Mouse (Mus musculus) liver, embryonic 13.5 days (tissue): ENCODE data around the gene Txndc5. TPM values are rescaled to one million over a fixed set of nuclear protein-coding genes. Genes with fewer than 3 reads are reported as not detected.

ENCODE experiments used
- ATAC-seq: fragments of 200-750 bp; cut with Nextera tagmentation; 2 replicates; pipeline ENCODE4 v1.8.0; 2017; ENCODE audit warnings: low read depth, mild to moderate bottlenecking, moderate number of reproducible peaks, moderate library complexity
- DNase-seq: peaks from one replicate; pipeline ENCODE4 v3.0.0; 2022
- H3K27ac ChIP-seq: fragments of 300-500 bp; sonication (generic); 2 replicates; pipeline ENCODE4 v1.5.1; 2015; ENCODE audit warnings: moderate library complexity, mild to moderate bottlenecking, inconsistent platforms
- H3K27me3 ChIP-seq: fragments of 300-500 bp; sonication (generic); 2 replicates; pipeline ENCODE4 v1.6.1; 2015; ENCODE audit warnings: mild to moderate bottlenecking, inconsistent platforms
- H3K36me3 ChIP-seq: fragments of 300-500 bp; sonication (generic); 2 replicates; pipeline ENCODE4 v1.6.1; 2015; ENCODE audit warnings: mild to moderate bottlenecking, inconsistent platforms
- H3K4me1 ChIP-seq: fragments of 300-500 bp; sonication (generic); replicated peaks from 2 replicates; pipeline ENCODE4 v1.6.1; 2015; ENCODE audit warnings: inconsistent platforms
- H3K4me2 ChIP-seq: fragments of 300-500 bp; sonication (generic); 2 replicates; pipeline ENCODE4 v1.6.1; 2015; ENCODE audit warnings: inconsistent platforms, mild to moderate bottlenecking, moderate library complexity
- H3K4me3 ChIP-seq: fragments of 300-500 bp; sonication (generic); replicated peaks from 2 replicates; pipeline ENCODE4 v1.5.1; 2015; ENCODE audit warnings: mild to moderate bottlenecking, inconsistent platforms
- H3K9ac ChIP-seq: fragments of 300-500 bp; sonication (generic); 2 replicates; pipeline ENCODE4 v1.6.1; 2015; ENCODE audit warnings: mild to moderate bottlenecking, inconsistent platforms
- H3K9me3 ChIP-seq: fragments of 300-500 bp; sonication (generic); replicated peaks from 2 replicates; pipeline ENCODE4 v1.6.1; 2016; ENCODE audit warnings: inconsistent platforms
- WGBS: fragments of 180-500 bp; shearing (Covaris S2); methylation state at CpG from one replicate; pipeline ENCODE4 v1.1.7; 2015; ENCODE audit not compliant: insufficient replicate concordance; 5-methylcytosine and 5-hydroxymethylcytosine counted together
- polyA plus RNA-seq: library from polyadenylated mRNA; unstranded; fragments of >200 nt; fragmentation: Nextera tagmentation; extraction: Ambion mirVana; gene quantifications from 2 replicates; pipeline ENCODE4 v1.2.1, GENCODE M21; 2015

Gene Txndc5
- polyA plus RNA-seq = 69.2 and 75.5 TPM in 2 replicates

DNA sequence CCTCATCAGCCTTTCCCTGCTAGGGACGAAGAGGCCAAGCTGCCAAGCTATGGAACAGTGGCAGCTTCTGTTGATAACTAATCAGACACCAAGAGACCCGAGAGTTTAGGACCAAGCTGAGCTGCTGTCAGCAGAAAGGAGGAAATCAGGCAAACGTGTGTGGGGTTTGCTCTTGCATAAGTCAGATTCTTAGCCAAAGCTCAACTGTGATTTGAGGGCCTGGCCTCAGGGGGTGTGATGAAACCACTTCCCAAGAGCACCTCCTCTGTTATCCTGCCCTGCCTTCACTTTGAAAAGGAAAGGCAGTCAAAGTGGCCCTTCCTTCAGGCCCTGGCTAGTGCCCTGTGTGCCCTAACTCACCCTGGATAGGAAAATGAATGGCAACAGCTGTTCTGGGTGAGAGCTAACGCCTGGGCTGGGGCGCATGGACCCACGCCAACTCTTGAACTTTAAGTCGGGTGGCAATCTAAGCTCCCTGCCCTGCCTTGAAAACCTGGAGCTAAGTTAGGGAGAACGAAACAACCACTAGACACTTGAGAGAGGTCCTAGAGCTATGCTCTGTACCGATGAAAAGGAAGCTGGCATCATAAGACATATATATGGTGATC lies at the start of gene Txndc5:
TSS of gene Txndc5 (minus strand) at position 138 of the 608 bp plus-strand sequence.
- H3K27me3 ChIP-seq = 0 out of 2 replicates have a peak, but pooled peaks cover 14% of the 10 kb centered on the region
- H3K4me1 ChIP-seq = peaks cover 43% of the 10 kb centered on the region
- 45% methylated on average over 9 of the region's 9 CpGs for WGBS
- peak within 1 kb of the TSS; percentile 79 for H3K27ac ChIP-seq
- peak within 1 kb of the TSS; percentile 82 for H3K9ac ChIP-seq
- DNase-seq (no peak), ATAC-seq (0 out of 2 replicates have a peak, but pooled peaks have one; percentile 12)
- no peaks in the 10 kb centered on the region; the same call in 1 of the 2 replicates for H3K36me3 ChIP-seq
- H3K9me3 ChIP-seq = no peaks in the 10 kb centered on the region
- peak within 1 kb of the TSS; percentile 76 for H3K4me3 ChIP-seq
- peak within 1 kb of the TSS; percentile 98 for H3K4me2 ChIP-seq

DNA sequence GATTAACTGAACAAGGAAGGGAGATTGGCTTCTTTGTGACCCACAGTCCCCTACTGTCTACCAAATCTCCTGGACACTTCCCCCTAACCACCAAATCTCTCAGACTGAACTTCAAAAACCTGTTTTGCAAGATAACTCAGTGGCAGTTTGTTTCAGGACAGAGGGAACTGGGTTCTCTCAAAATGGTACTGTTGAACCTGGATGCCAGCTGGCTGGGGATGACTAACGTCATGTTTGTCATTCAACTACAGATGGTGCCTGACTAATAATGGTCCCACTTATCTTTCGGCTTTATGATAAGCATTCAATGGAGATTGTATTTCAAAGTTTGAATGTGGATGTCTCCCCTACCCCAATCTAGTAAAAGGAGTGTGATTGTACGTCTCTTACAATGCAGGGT lies 46.0 kb upstream of the Txndc5 start:
- WGBS = 38% methylated on average over 3 of the region's 3 CpGs
- Histone ChIP-seq H3K9me3 (no peaks in the 10 kb centered on the region), H3K4me2 (no peak overlapping the region), H3K4me1 (no peaks in the 10 kb centered on the region), H3K4me3 (no peak overlapping the region), H3K9ac (no peak overlapping the region), H3K27me3 (0 out of 2 replicates have a peak, but pooled peaks cover 1% of the 10 kb centered on the region), H3K27ac (no peak overlapping the region), H3K36me3 (no peaks in the 10 kb centered on the region)
- ATAC-seq (no peak), DNase-seq (no peak)

DNA sequence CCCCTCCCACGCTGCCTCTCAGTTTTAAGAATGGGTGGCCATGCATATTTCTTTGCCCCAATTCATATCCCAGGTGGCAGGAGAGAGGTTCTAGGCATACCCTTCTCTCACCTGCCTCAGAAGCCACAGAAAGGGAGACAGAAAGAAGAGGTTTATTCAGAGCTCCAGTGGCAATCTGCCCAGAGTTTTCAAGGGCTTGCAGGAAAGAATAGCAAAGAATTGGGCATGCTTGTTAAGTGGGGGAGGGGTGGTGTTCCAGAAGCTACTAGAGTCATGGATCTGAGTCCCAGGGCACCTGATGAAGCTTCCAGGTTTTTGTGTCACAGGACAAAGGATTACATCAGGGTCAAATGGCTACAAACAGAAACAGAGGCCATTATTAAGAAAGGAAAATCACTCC lies 44.7 kb upstream of the Txndc5 start:
- WGBS = 74% methylated on average over 1 of the region's 1 CpGs
- Histone ChIP-seq H3K36me3 (no peaks in the 10 kb centered on the region), H3K4me2 (no peak overlapping the region), H3K4me3 (no peak overlapping the region), H3K9me3 (no peaks in the 10 kb centered on the region), H3K27me3 (no peaks in the 10 kb centered on the region), H3K4me1 (no peaks in the 10 kb centered on the region), H3K27ac (no peak overlapping the region), H3K9ac (no peak overlapping the region)
- no peak for DNase-seq
- ATAC-seq = no peak

DNA sequence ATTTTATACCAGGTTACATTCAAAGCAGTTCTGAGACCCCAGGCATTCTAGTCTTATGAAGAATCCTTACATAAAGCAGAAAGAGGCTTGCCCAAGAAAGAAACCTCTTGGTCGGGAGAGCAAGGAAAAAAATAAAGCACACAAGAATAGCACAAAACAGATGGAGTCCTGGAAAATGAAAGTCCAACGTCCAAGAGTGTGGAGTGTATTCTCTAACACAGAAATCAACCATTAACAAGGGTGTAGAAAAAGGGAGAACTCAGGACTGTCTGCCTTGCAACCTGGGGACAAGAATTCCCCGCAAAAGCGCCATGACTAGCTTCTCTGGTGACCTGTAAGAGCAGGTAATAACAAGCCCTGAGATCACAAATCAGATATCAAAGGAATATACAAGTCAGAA lies 36.6 kb upstream of the Txndc5 start:
- DNase-seq (no peak), ATAC-seq (no peak)

DNA sequence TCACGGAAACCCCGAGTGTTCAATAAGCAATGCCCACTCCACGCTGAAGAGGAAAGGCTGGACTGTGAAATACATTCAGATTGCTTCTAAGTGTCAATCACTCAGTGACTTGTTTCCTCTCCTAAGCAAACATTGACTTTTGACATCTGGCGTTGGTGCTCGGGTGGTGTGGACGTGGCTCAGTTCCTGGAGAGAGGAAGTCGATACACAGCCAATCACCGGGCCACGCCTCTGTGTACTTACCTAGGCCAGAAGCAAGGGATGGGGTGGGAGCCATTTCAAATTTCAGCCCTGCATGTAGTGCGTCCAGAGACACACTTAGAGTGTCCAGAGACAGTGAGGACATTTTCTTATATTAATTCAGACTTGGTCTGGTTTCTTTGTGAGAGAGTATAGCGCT lies 26.0 kb upstream of the Txndc5 start:
- no peaks in the 10 kb centered on the region for H3K27me3 ChIP-seq
- no peak overlapping the region for H3K9ac ChIP-seq
- DNase-seq = no peak
- H3K4me1 ChIP-seq = peaks cover 5% of the 10 kb centered on the region; the same call in 1 of the 2 replicates
- H3K36me3 ChIP-seq = no peaks in the 10 kb centered on the region
- H3K4me2 ChIP-seq = no peak overlapping the region
- ATAC-seq = peak; percentile 51; the same call in 1 of the 2 replicates
- no peak overlapping the region for H3K27ac ChIP-seq
- 45% methylated on average over 11 of the region's 11 CpGs for WGBS
- H3K4me3 ChIP-seq = no peak overlapping the region
- no peaks in the 10 kb centered on the region for H3K9me3 ChIP-seq

More for the DNA sequence above, 36.6 kb upstream of the Txndc5 start:
- H3K4me3 ChIP-seq = no peak overlapping the region
- H3K36me3 ChIP-seq = no peaks in the 10 kb centered on the region
- no peak overlapping the region for H3K27ac ChIP-seq
- no peaks in the 10 kb centered on the region for H3K9me3 ChIP-seq
- H3K9ac ChIP-seq = no peak overlapping the region
- H3K4me1 ChIP-seq = no peaks in the 10 kb centered on the region
- 63% methylated on average over 4 of the region's 4 CpGs for WGBS
- no peak overlapping the region for H3K4me2 ChIP-seq
- H3K27me3 ChIP-seq = no peaks in the 10 kb centered on the region

DNA sequence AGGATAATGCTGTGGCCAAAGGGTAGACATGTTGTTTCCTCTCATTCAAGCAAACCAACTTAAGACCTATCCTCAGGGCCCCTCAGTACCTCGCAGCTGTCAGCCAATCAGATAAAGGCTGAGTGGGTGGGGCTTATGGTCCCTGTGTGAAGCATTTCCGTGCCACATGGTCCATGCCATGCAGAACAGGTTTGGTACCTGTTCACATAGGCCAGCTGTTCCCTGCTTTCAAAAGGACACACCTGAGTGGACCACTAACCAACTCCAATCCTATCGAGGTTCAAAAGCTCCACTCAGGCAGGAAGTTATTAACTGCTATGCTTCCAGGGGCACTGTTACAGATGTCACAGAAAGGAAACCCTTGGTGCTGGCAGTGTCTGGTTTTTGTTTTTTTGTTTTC lies 25.6 kb upstream of the Txndc5 start:
- H3K36me3 ChIP-seq = no peaks in the 10 kb centered on the region
- no peaks in the 10 kb centered on the region for H3K9me3 ChIP-seq
- 36% methylated on average over 3 of the region's 3 CpGs for WGBS
- no peaks in the 10 kb centered on the region for H3K27me3 ChIP-seq
- H3K4me1 ChIP-seq = peaks cover 5% of the 10 kb centered on the region; the same call in 1 of the 2 replicates
- DNase-seq = no peak
- H3K4me3 ChIP-seq = no peak overlapping the region
- no peak overlapping the region for H3K27ac ChIP-seq
- H3K4me2 ChIP-seq = no peak overlapping the region
- no peak for ATAC-seq
- H3K9ac ChIP-seq = no peak overlapping the region

DNA sequence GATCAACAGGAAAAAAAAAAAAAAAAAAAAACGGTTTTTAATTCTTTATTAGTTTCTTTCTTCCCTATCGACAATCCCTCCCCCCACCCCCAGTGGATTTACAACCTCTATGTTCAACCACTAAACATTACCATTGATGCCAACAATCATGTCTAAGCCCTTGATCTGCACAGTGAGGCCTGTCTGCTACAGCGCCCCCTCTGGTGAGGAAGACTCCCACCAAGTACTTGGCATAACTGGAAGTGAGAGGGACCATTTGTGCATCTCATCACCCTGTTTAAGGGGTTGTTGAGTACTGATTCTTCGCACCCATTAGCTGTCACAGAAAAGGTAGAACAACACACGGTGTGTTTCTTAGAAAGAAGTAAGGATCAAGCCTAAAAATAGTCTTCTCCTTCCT lies 20.1 kb upstream of the Txndc5 start:
- H3K27ac ChIP-seq = no peak overlapping the region
- 58% methylated on average over 5 of the region's 5 CpGs for WGBS
- no peak for DNase-seq
- H3K36me3 ChIP-seq = no peaks in the 10 kb centered on the region
- H3K4me1 ChIP-seq = no peaks in the 10 kb centered on the region
- H3K4me2 ChIP-seq = no peak overlapping the region
- ATAC-seq = no peak
- no peak overlapping the region for H3K9ac ChIP-seq
- H3K4me3 ChIP-seq = no peak overlapping the region
- no peaks in the 10 kb centered on the region for H3K27me3 ChIP-seq
- no peaks in the 10 kb centered on the region for H3K9me3 ChIP-seq

DNA sequence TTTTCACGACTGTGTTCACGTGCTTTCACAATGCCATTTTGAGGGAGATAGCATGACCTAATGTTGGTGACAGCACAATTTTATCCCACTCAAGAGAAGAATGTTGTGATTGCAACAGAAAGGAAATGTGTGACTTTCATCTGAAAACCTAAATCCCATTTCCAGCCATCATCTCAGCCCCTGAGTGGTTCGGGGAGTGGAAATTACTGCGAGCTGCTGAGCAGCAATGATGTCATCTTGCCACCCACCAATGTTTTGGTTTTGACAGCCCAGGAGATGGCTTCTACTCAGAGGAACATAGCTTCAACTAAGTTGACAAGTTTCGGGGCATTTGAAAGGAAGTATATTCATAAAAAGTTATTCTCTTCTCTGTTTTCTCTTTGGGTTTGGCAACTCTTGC lies 19.1 kb upstream of the Txndc5 start:
- 72% methylated on average over 5 of the region's 5 CpGs for WGBS
- no peak overlapping the region for H3K27ac ChIP-seq
- no peak overlapping the region for H3K9ac ChIP-seq

DNA sequence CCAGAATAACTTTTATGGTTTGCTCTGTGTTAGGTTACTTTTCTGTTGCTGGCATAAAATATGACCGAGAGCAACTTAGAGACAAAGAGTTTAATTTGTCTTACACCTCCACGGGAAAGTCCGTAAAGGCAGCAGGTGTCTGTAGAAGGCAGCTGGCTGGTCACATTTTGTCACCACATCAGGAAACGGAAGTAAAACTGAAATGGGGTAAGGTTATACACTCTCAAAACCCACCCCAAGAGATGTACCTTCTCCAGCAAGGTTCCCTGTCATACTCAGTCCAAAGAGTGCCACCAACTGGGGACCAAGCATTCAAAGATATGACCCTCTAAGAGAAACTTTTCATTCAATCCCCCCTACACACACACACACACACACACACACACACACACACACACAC lies 18.1 kb upstream of the Txndc5 start:
- Histone ChIP-seq H3K36me3 (no peaks in the 10 kb centered on the region), H3K4me1 (no peaks in the 10 kb centered on the region), H3K4me3 (no peak overlapping the region), H3K9me3 (no peaks in the 10 kb centered on the region), H3K9ac (no peak overlapping the region), H3K4me2 (no peak overlapping the region), H3K27ac (no peak overlapping the region), H3K27me3 (no peaks in the 10 kb centered on the region)
- 59% methylated on average over 4 of the region's 4 CpGs for WGBS
- DNase-seq (no peak), ATAC-seq (no peak)

More for the DNA sequence above, 19.1 kb upstream of the Txndc5 start:
- Histone ChIP-seq H3K27me3 (no peaks in the 10 kb centered on the region), H3K36me3 (no peaks in the 10 kb centered on the region), H3K9me3 (no peaks in the 10 kb centered on the region), H3K4me3 (no peak overlapping the region), H3K4me1 (no peaks in the 10 kb centered on the region), H3K4me2 (no peak overlapping the region)
- no peak for DNase-seq
- no peak for ATAC-seq

DNA sequence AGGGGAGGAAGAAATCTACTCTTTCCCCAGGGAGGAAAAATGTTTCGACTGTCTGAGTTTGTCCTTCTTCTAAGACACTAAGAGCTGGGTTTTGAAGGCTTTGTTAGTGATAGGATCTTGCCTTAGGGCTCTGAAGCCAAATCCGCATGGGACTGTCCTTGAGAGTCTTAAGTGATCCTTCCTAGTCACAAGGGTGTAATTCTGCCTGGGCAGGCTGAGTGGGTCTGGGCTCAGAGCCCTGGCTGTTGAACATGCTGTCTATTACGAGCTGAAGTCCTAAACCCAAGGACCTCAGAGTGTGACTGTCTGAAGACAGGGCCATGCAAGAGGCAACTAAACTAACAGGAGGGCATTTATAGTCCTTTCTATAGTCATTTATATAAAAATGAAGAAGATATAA lies 16.8 kb upstream of the Txndc5 start:
- Histone ChIP-seq H3K27me3 (no peaks in the 10 kb centered on the region), H3K4me3 (no peak overlapping the region), H3K9ac (no peak overlapping the region), H3K4me1 (no peaks in the 10 kb centered on the region), H3K27ac (no peak overlapping the region), H3K36me3 (no peaks in the 10 kb centered on the region), H3K4me2 (no peak overlapping the region), H3K9me3 (no peaks in the 10 kb centered on the region)
- ATAC-seq (no peak), DNase-seq (no peak)
- 61% methylated on average over 3 of the region's 3 CpGs for WGBS

DNA sequence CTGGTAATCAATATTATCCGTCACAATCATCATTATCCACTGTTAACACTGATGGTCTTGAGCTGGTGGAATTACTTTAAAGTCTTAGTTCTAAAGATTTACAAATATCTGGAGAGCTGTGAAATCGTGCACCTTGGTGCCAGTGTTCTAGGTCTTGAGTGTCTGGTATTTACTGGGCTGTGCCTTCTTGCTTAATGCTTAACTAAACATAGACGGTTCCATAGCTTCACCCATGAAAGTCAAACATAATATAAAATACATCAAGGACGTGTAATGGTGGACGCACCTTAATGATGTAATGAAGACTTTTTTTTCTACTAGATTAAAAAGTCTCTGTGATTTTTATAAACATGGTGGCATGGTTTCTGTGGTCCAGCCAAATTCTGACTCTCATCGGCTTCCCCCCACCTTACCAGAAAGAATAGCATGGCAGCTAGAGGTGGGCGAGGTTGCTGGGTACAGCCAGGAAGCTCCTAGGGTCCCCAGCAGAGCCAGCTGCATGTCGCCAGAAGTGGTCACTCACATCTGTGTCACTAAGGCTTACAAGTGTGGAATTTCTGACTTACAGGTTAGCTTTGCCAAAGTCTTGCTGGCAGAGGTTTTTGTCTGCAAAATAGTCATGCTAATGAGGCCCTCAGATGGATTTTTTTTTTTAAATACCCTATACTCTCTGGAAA lies 16.3 kb upstream of the Txndc5 start:
- DNase-seq = no peak
- WGBS = 68% methylated on average over 8 of the region's 8 CpGs

More for the DNA sequence above, 16.3 kb upstream of the Txndc5 start:
- Histone ChIP-seq H3K4me1 (no peaks in the 10 kb centered on the region), H3K9ac (no peak overlapping the region), H3K9me3 (no peaks in the 10 kb centered on the region), H3K4me3 (no peak overlapping the region), H3K27me3 (no peaks in the 10 kb centered on the region), H3K36me3 (no peaks in the 10 kb centered on the region), H3K4me2 (no peak overlapping the region), H3K27ac (no peak overlapping the region)
- no peak for ATAC-seq
